9 mouse cellular contexts compared by ENCODE assay signal in genomic region chr15:84441682-84442315, GRCm38 (mm10). TPM values are rescaled to one million over a fixed set of nuclear protein-coding genes. Genes with fewer than 3 reads are reported as not detected.
DNase-seq lines count a peak whose midpoint lies in the region; ATAC-seq and TF ChIP-seq lines count a peak whose summit lies in the region.
"Had no signal": no experiment of that assay in that cellular context is flagged by ENCODE, and none has a peak within 500 bp of the region (broad histone marks: within the 10 kb centered on the region; RNA-seq: fewer than 3 reads in every experiment).

No protein-coding gene starts in this region.

- WGBS in heart, postnatal 0 days = 46% methylated on average over 14 of the region's 14 CpGs
- 49% methylated on average over 14 of the region's 14 CpGs for WGBS in heart, embryonic 12.5 days
- 30% methylated on average over 14 of the region's 14 CpGs for WGBS in embryonic facial prominence, embryonic 15.5 days
- 31% methylated on average over 14 of the region's 14 CpGs for WGBS in hindbrain, embryonic 14.5 days
- WGBS in midbrain, postnatal 0 days = 20% methylated on average over 14 of the region's 14 CpGs

- intact Hi-C loops in left cerebral cortex, postnatal 14 days (cut with DNase I) = no loop called here

- H3K27ac ChIP-seq in heart, postnatal 0 days (ENCODE audit: low read depth) = no peak overlapping the region
- H3K27ac ChIP-seq in heart, embryonic 12.5 days (ENCODE audit: poor library complexity, severe bottlenecking) = no peak overlapping the region
- no peak overlapping the region for H3K27ac ChIP-seq in embryonic facial prominence, embryonic 15.5 days (replicated peaks)
- no peak overlapping the region for H3K27ac ChIP-seq in hindbrain, embryonic 14.5 days
- H3K27ac ChIP-seq in midbrain, postnatal 0 days (ENCODE audit: low read depth, low read length) = peak overlapping the region; percentile 26; the same call in 1 of the 2 replicates
- H3K27ac ChIP-seq: liver, embryonic 14.5 days had no signal

- peak; percentile 10 for DNase-seq in heart, postnatal 0 days (ENCODE audit: low spot score)
- no peak for DNase-seq in hindbrain, embryonic 14.5 days (ENCODE audit: low spot score)
- DNase-seq in midbrain, postnatal 0 days (ENCODE audit: low spot score) = no peak
- no peak for DNase-seq in MN1 (ENCODE audit: low spot score)
- no peak for DNase-seq in left cerebral cortex, postnatal 14 days (ENCODE audit: low spot score in 2 of 2)

- H3K9me3 ChIP-seq in heart, postnatal 0 days (replicated peaks; ENCODE audit: control insufficient read depth, low read length) = no peaks in the 10 kb centered on the region
- H3K9me3 ChIP-seq in heart, embryonic 12.5 days (replicated peaks) = no peaks in the 10 kb centered on the region
- no peaks in the 10 kb centered on the region for H3K9me3 ChIP-seq in embryonic facial prominence, embryonic 15.5 days (replicated peaks)
- no peaks in the 10 kb centered on the region for H3K9me3 ChIP-seq in hindbrain, embryonic 14.5 days (ENCODE audit: control insufficient read depth, low read length)
- H3K9me3 ChIP-seq in midbrain, postnatal 0 days (ENCODE audit: low read length) = no peaks in the 10 kb centered on the region
- H3K9me3 ChIP-seq: megakaryocyte, embryonic 14.5 days had no signal

- H3K9ac ChIP-seq in heart, postnatal 0 days (replicated peaks; ENCODE audit: low read depth, low read length) = no peak overlapping the region
- H3K9ac ChIP-seq in heart, embryonic 12.5 days = no peak overlapping the region
- H3K9ac ChIP-seq in embryonic facial prominence, embryonic 15.5 days = no peak overlapping the region
- peak overlapping the region; percentile 35 for H3K9ac ChIP-seq in hindbrain, embryonic 14.5 days
- H3K9ac ChIP-seq in midbrain, postnatal 0 days (replicated peaks; ENCODE audit: low read length, poor library complexity, severe bottlenecking) = 0 out of 2 replicates have a peak overlapping the region, but pooled peaks have one; percentile 42
- H3K9ac ChIP-seq: liver, embryonic 14.5 days had no signal

- no peaks in the 10 kb centered on the region for H3K36me3 ChIP-seq in heart, postnatal 0 days (replicated peaks; ENCODE audit: control insufficient read depth, insufficient read depth, low read length)
- H3K36me3 ChIP-seq in heart, embryonic 12.5 days = no peaks in the 10 kb centered on the region
- no peaks in the 10 kb centered on the region for H3K36me3 ChIP-seq in embryonic facial prominence, embryonic 15.5 days
- H3K36me3 ChIP-seq in hindbrain, embryonic 14.5 days (replicated peaks; ENCODE audit: control insufficient read depth, insufficient read depth) = no peaks in the 10 kb centered on the region
- H3K36me3 ChIP-seq in midbrain, postnatal 0 days (ENCODE audit: insufficient read depth, low read length) = no peaks in the 10 kb centered on the region

- ATAC-seq in heart, postnatal 0 days (ENCODE audit: insufficient read depth, low read depth) = no peak
- ATAC-seq in heart, embryonic 12.5 days (ENCODE audit: insufficient number of reproducible peaks, low FRiP score) = no peak
- no peak for ATAC-seq in embryonic facial prominence, embryonic 15.5 days (ENCODE audit: insufficient number of reproducible peaks, low FRiP score, low TSS enrichment, low read depth)
- ATAC-seq in hindbrain, embryonic 14.5 days (ENCODE audit: low FRiP score) = no peak
- ATAC-seq in midbrain, postnatal 0 days (ENCODE audit: low FRiP score) = no peak

- H3K4me2 ChIP-seq in heart, postnatal 0 days (ENCODE audit: low read depth, low read length) = no peak overlapping the region
- H3K4me2 ChIP-seq in heart, embryonic 12.5 days = no peak overlapping the region
- H3K4me2 ChIP-seq in embryonic facial prominence, embryonic 15.5 days (replicated peaks) = 0 out of 2 replicates have a peak overlapping the region, but pooled peaks have one; percentile 10
- H3K4me2 ChIP-seq in hindbrain, embryonic 14.5 days (replicated peaks) = peak overlapping the region; percentile 26; the same call in 1 of the 2 replicates
- H3K4me2 ChIP-seq in midbrain, postnatal 0 days (ENCODE audit: low read depth, low read length, poor library complexity, severe bottlenecking) = peak overlapping the region; percentile 26

- H3K27me3 ChIP-seq in heart, postnatal 0 days (ENCODE audit: control insufficient read depth, insufficient read depth, low read length) = peaks cover 61% of the 10 kb centered on the region
- peaks cover 79% of the 10 kb centered on the region for H3K27me3 ChIP-seq in heart, embryonic 12.5 days (replicated peaks)
- peaks cover 59% of the 10 kb centered on the region for H3K27me3 ChIP-seq in embryonic facial prominence, embryonic 15.5 days
- H3K27me3 ChIP-seq in hindbrain, embryonic 14.5 days (ENCODE audit: control insufficient read depth, insufficient read depth, low read length) = 0 out of 2 replicates have a peak, but pooled peaks cover 5% of the 10 kb centered on the region
- no peaks in the 10 kb centered on the region for H3K27me3 ChIP-seq in midbrain, postnatal 0 days (ENCODE audit: insufficient read depth, low read length)

- no peak overlapping the region for H3K4me3 ChIP-seq in heart, postnatal 0 days (ENCODE audit: low read depth, low read length)
- no peak overlapping the region for H3K4me3 ChIP-seq in heart, embryonic 12.5 days
- no peak overlapping the region for H3K4me3 ChIP-seq in embryonic facial prominence, embryonic 15.5 days (replicated peaks)
- no peak overlapping the region for H3K4me3 ChIP-seq in hindbrain, embryonic 14.5 days (replicated peaks; ENCODE audit: low read length)
- no peak overlapping the region for H3K4me3 ChIP-seq in midbrain, postnatal 0 days (ENCODE audit: low read depth, low read length)
- H3K4me3 ChIP-seq: megakaryocyte, embryonic 14.5 days had no signal

- no peaks in the 10 kb centered on the region for H3K4me1 ChIP-seq in heart, postnatal 0 days (ENCODE audit: control insufficient read depth, insufficient read depth)
- peaks cover 12% of the 10 kb centered on the region; the same call in 1 of the 2 replicates for H3K4me1 ChIP-seq in heart, embryonic 12.5 days (replicated peaks)
- H3K4me1 ChIP-seq in embryonic facial prominence, embryonic 15.5 days = peaks cover 36% of the 10 kb centered on the region
- peaks cover 33% of the 10 kb centered on the region for H3K4me1 ChIP-seq in hindbrain, embryonic 14.5 days (replicated peaks; ENCODE audit: control insufficient read depth, insufficient read depth, low read length)
- H3K4me1 ChIP-seq in midbrain, postnatal 0 days (ENCODE audit: insufficient read depth, low read length) = peaks cover 25% of the 10 kb centered on the region; the same call in 1 of the 2 replicates

- TF ChIP-seq CTCF in heart, postnatal 0 days (IDR thresholded peaks at IDR 0.05; ENCODE audit: low read depth) = no peak
- no peak for TF ChIP-seq CTCF in midbrain, postnatal 0 days (IDR thresholded peaks at IDR 0.05)

- no peak for TF ChIP-seq EP300 in heart, postnatal 0 days (IDR thresholded peaks at IDR 0.05; ENCODE audit: low read depth)

RNA-seq across cellular contexts. Expression of gene Shisal1, which starts 5.1 kb away (rescaled TPM):
- 0.23 and 0.46 TPM in 2 replicates for total RNA-seq in heart, postnatal 0 days (2014; rRNA removed; ENCODE audit: low replicate concordance)
- 0.08 and 0.18 TPM in 2 replicates for polyA plus RNA-seq in heart, postnatal 0 days (2015; fragmentation: Nextera tagmentation; extraction: Ambion mirVana)
- 0.44 and 0.51 TPM in 2 replicates for polyA plus RNA-seq in heart, embryonic 12.5 days (2016; fragmentation: Nextera tagmentation; extraction: Ambion mirVana)
- polyA plus RNA-seq in embryonic facial prominence, embryonic 15.5 days (2015; fragmentation: Nextera tagmentation; extraction: Ambion mirVana) = 6.0 and 6.6 TPM in 2 replicates
- polyA plus RNA-seq in hindbrain, embryonic 14.5 days (2014; fragmentation: Nextera tagmentation; extraction: Ambion mirVana) = 13.1 and 15.4 TPM in 2 replicates
- 50.0 and 73.5 TPM in 2 replicates for total RNA-seq in midbrain, postnatal 0 days (2014; rRNA removed)
- 18.1 and 20.4 TPM in 2 replicates for polyA plus RNA-seq in midbrain, postnatal 0 days (2015; fragmentation: Nextera tagmentation; extraction: Ambion mirVana)
- 10 to 100 TPM; 45.8 to 57.1 TPM for total RNA-seq in left cerebral cortex, postnatal 14 days (2021)

Comparison
In these comparisons a context has a peak if more than half of its experiments do, and no peak if none do; other contexts are left out.
1. H3K4me2 ChIP-seq: peak in embryonic facial prominence, embryonic 15.5 days (single experiment), hindbrain, embryonic 14.5 days (single experiment) and midbrain, postnatal 0 days (single experiment); none in heart, postnatal 0 days (single experiment) and heart, embryonic 12.5 days (single experiment).
2. H3K9ac ChIP-seq: peak in hindbrain, embryonic 14.5 days (single experiment) and midbrain, postnatal 0 days (single experiment); none in heart, postnatal 0 days (single experiment), heart, embryonic 12.5 days (single experiment) and embryonic facial prominence, embryonic 15.5 days (single experiment).